Mouse (Mus musculus) heart, postnatal 0 days (tissue): ENCODE results near the gene Lamc3.

ENCODE experiments used
- CTCF ChIP-seq: IDR thresholded peaks from 2 replicates; pipeline ENCODE4 v1.5.1; 2016; ENCODE audit warnings: antibody characterized with exemption, control low read depth, low read depth
- EP300 ChIP-seq: IDR thresholded peaks from 2 replicates; pipeline ENCODE4 v1.6.1; 2016; ENCODE audit warnings: antibody characterized with exemption, low read depth

DNA sequence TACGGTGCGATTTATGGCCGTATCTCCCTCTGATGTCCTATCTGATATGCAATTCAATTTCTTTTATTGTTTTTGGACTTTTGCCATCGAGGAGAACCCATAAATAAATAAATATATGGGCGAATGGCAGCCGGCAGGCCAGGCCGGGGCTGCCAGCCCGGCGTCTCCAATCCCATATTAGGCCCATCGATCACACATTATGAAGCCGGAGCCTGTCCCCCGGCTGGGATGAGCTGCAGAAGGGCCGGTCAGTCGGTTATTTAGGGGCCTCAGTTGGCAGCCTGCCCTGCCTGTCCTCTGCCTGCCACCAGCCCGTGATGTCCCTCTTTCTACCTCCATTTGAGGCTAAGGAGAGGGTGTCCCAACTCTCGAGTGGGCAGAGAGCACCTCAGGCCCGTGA, 8.5 kb upstream of the Lamc3 start:
- no peak for TF ChIP-seq CTCF
- no peak for TF ChIP-seq EP300
